Mouse (Mus musculus): Measurements from ENCODE around the gene H60b. TPM values are rescaled to one million over a fixed set of nuclear protein-coding genes. Genes with fewer than 3 reads are reported as not detected.
"Not testable (repeated sequence)": the region's sequence is repeated elsewhere in the genome, so short reads cannot be mapped to it uniquely, and the experiment has no call there.

Gene H60b
- polyA plus RNA-seq, 1 experiment = 0.24 TPM

- no peak overlapping the region for H3K4me3 ChIP-seq
- H3K79me2 ChIP-seq (ENCODE audit: control insufficient read depth, insufficient read depth) = no peaks in the 10 kb centered on the region
- H3K36me3 ChIP-seq (ENCODE audit: control insufficient read depth, insufficient read depth) = no peaks in the 10 kb centered on the region
- no peak for TF ChIP-seq USF1 (IDR thresholded peaks at IDR 0.05; ENCODE audit: low read depth)
- TF ChIP-seq MYOD1 (IDR thresholded peaks at IDR 0.05; ENCODE audit: control insufficient read depth in 1 of 3, insufficient read length in 2 of 3, low read depth in 2 of 3) = no peak
- no peak for TF ChIP-seq TCF3 (IDR thresholded peaks at IDR 0.05; ENCODE audit: insufficient read length, low read depth)
- TF ChIP-seq E2F4 (IDR thresholded peaks at IDR 0.05; ENCODE audit: insufficient read depth) = no peak
- no peak for TF ChIP-seq POLR2AphosphoS2 (IDR thresholded peaks at IDR 0.05; ENCODE audit: insufficient read length, low read depth)
- no peak for TF ChIP-seq MYOG (IDR thresholded peaks at IDR 0.05; ENCODE audit: control insufficient read depth in 1 of 3, insufficient read depth in 1 of 3, insufficient read length in 2 of 3, low read depth in 2 of 3)
- TF ChIP-seq TCF12 (IDR thresholded peaks at IDR 0.05; ENCODE audit: insufficient read depth, poor library complexity, severe bottlenecking) = no peak
- TF ChIP-seq POLR2A (IDR thresholded peaks at IDR 0.05; ENCODE audit: insufficient read length, low read depth) = no peak
- TF ChIP-seq CEBPB (IDR thresholded peaks at IDR 0.05; ENCODE audit: insufficient read depth, poor library complexity, severe bottlenecking) = no peak
- no peak for TF ChIP-seq MAX (IDR thresholded peaks at IDR 0.05; ENCODE audit: low read depth)
- H3ac ChIP-seq (ENCODE audit: control insufficient read depth, insufficient read length) = no peak overlapping the region
- H3K27me3 ChIP-seq (ENCODE audit: control insufficient read depth, insufficient read depth, insufficient read length) = peaks cover 20% of the 10 kb centered on the region
- H3K4me2 ChIP-seq (ENCODE audit: low read depth) = no peak overlapping the region
Measured at GRCm38 (mm10) chr10:22274445-22275057, 116.2 kb downstream of the H60b start.

- H3ac ChIP-seq (ENCODE audit: control insufficient read depth, insufficient read length); H3K79me2 ChIP-seq (ENCODE audit: control insufficient read depth, insufficient read depth); H3K4me2 ChIP-seq (ENCODE audit: low read depth); H3K4me3 ChIP-seq; H3K36me3 ChIP-seq (ENCODE audit: control insufficient read depth, insufficient read depth): not testable (repeated sequence)
- H3K27me3 ChIP-seq (ENCODE audit: control insufficient read depth, insufficient read depth, insufficient read length) = peaks cover 34% of the 10 kb centered on the region
Measured at GRCm38 (mm10) chr10:22278468-22278867, 120.1 kb downstream of the H60b start.

- no peak overlapping the region for H3K4me2 ChIP-seq (ENCODE audit: low read depth)
- no peak overlapping the region for H3ac ChIP-seq (ENCODE audit: control insufficient read depth, insufficient read length)
- H3K27me3 ChIP-seq (ENCODE audit: control insufficient read depth, insufficient read depth, insufficient read length) = peaks cover 19% of the 10 kb centered on the region
- no peak for TF ChIP-seq TCF3 (IDR thresholded peaks at IDR 0.05; ENCODE audit: insufficient read length, low read depth)
- H3K36me3 ChIP-seq (ENCODE audit: control insufficient read depth, insufficient read depth) = no peaks in the 10 kb centered on the region
- H3K4me3 ChIP-seq = no peak overlapping the region
- no peaks in the 10 kb centered on the region for H3K79me2 ChIP-seq (ENCODE audit: control insufficient read depth, insufficient read depth)
Measured at GRCm38 (mm10) chr10:22282816-22283215, 124.4 kb downstream of the H60b start.

GRCm38 (mm10) chr10:22295676-22296075 lies 137.3 kb downstream of the H60b start:
- Histone ChIP-seq H3K27me3 (ENCODE audit: control insufficient read depth, insufficient read depth, insufficient read length) (no peaks in the 10 kb centered on the region), H3K36me3 (ENCODE audit: control insufficient read depth, insufficient read depth) (no peaks in the 10 kb centered on the region), H3K79me2 (ENCODE audit: control insufficient read depth, insufficient read depth) (no peaks in the 10 kb centered on the region), H3K4me3 (no peak overlapping the region), H3K4me2 (ENCODE audit: low read depth) (no peak overlapping the region), H3ac (ENCODE audit: control insufficient read depth, insufficient read length) (no peak overlapping the region)
- no peak for TF ChIP-seq TCF3 (IDR thresholded peaks at IDR 0.05; ENCODE audit: insufficient read length, low read depth)
- no peak for TF ChIP-seq SRF (IDR thresholded peaks at IDR 0.05; ENCODE audit: control insufficient read depth, insufficient read length, low read depth)
- no peak for TF ChIP-seq MYOD1 (IDR thresholded peaks at IDR 0.05; ENCODE audit: control insufficient read depth in 1 of 3, insufficient read length in 2 of 3, low read depth in 2 of 3)
- TF ChIP-seq TCF12 (IDR thresholded peaks at IDR 0.05; ENCODE audit: insufficient read depth, poor library complexity, severe bottlenecking) = no peak
- no peak for TF ChIP-seq POLR2A (IDR thresholded peaks at IDR 0.05; ENCODE audit: insufficient read length, low read depth)
- no peak for TF ChIP-seq MAX (IDR thresholded peaks at IDR 0.05; ENCODE audit: low read depth)
- no peak for TF ChIP-seq REST (IDR thresholded peaks at IDR 0.05; ENCODE audit: insufficient read depth, insufficient read length)
- TF ChIP-seq MYOG (IDR thresholded peaks at IDR 0.05; ENCODE audit: control insufficient read depth in 1 of 3, insufficient read depth in 1 of 3, insufficient read length in 2 of 3, low read depth in 2 of 3) = no peak
- TF ChIP-seq E2F4 (IDR thresholded peaks at IDR 0.05; ENCODE audit: insufficient read depth) = no peak

GRCm38 (mm10) chr10:22297033-22297762 lies 138.8 kb downstream of the H60b start:
- TF ChIP-seq TCF3 (IDR thresholded peaks at IDR 0.05; ENCODE audit: insufficient read length, low read depth) = no peak
- no peak for TF ChIP-seq MYOD1 (IDR thresholded peaks at IDR 0.05; ENCODE audit: control insufficient read depth in 1 of 3, insufficient read length in 2 of 3, low read depth in 2 of 3)
- H3K4me2 ChIP-seq (ENCODE audit: low read depth) = no peak overlapping the region
- H3K79me2 ChIP-seq (ENCODE audit: control insufficient read depth, insufficient read depth) = no peaks in the 10 kb centered on the region
- no peak overlapping the region for H3ac ChIP-seq (ENCODE audit: control insufficient read depth, insufficient read length)
- H3K36me3 ChIP-seq (ENCODE audit: control insufficient read depth, insufficient read depth) = no peaks in the 10 kb centered on the region
- H3K4me3 ChIP-seq = no peak overlapping the region
- H3K27me3 ChIP-seq (ENCODE audit: control insufficient read depth, insufficient read depth, insufficient read length) = no peaks in the 10 kb centered on the region

All from myocyte (in vitro differentiated cells).